ENCODE assay signal across 18 mouse cellular contexts in the genomic region with DNA sequence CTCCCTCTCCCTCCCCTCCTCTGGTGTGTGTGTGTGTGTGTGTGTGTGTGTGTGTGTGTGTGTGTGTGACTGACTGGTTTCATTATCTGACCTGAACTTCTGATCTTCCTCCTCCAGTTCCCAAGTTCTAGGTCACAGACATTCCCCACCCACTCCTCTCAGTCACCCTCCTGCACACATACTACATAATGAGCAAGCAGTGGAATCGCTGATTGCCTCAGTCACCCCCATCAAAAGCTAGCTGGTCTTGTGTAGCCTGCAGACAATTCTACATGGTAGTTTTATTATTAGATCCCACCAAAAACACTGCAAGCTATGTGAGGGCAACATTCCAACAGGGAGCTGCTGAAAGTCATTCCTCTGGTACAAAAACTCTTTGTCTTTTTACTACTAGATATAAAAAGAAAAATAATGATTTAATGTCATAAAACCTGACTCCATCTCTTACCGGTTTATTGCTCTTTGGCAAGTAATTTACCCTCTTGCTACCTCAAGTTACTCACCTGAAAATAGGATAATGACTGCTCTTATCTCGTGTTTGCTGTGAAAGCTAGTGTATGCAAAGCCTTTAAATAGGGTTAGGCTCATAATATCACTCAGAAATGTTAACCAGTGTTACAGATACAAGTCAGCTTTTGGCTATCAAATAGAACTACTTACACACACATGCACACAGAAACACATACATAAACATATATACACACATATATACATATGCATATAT.
"Had no signal": no experiment of that assay in that cellular context is flagged by ENCODE, and none has a peak within 500 bp of the region (broad histone marks: within the 10 kb centered on the region; RNA-seq: fewer than 3 reads in every experiment).

No protein-coding gene starts in this region.

- H3K9ac ChIP-seq: liver, embryonic 12.5 days; liver, embryonic 15.5 days; midbrain, embryonic 12.5 days; midbrain, embryonic 15.5 days; neural tube, embryonic 13.5 days had no signal

- H3K36me3 ChIP-seq: liver, embryonic 12.5 days; liver, embryonic 15.5 days; midbrain, embryonic 12.5 days; midbrain, embryonic 15.5 days; neural tube, embryonic 13.5 days had no signal

- H3K4me1 ChIP-seq: liver, embryonic 12.5 days; liver, embryonic 15.5 days had no signal

- H3K4me3 ChIP-seq: liver, embryonic 12.5 days; liver, embryonic 15.5 days; midbrain, embryonic 12.5 days; midbrain, embryonic 15.5 days; myocyte; neural tube, embryonic 13.5 days had no signal

- H3K27me3 ChIP-seq: liver, embryonic 12.5 days; liver, embryonic 15.5 days; midbrain, embryonic 12.5 days; midbrain, embryonic 15.5 days; neural tube, embryonic 13.5 days had no signal

- H3K27ac ChIP-seq: liver, embryonic 12.5 days; liver, embryonic 15.5 days; midbrain, embryonic 12.5 days; midbrain, embryonic 15.5 days; neural tube, embryonic 13.5 days had no signal

- H3K4me2 ChIP-seq: liver, embryonic 12.5 days; liver, embryonic 15.5 days; midbrain, embryonic 12.5 days; midbrain, embryonic 15.5 days; neural tube, embryonic 13.5 days had no signal

- DNase-seq: kidney, adult 18-20 months; kidney, adult 9 months; kidney, postnatal 14 days; kidney, postnatal 4 days; liver; lung, adult 2 months; lung, postnatal 14 days; lung, postnatal 4 days; retina, postnatal 1 day; right cerebral cortex, postnatal 25 days; thymus, adult 18-20 months; thymus, postnatal 36 days had no signal

- H3K9me3 ChIP-seq: liver, embryonic 12.5 days; liver, embryonic 15.5 days; midbrain, embryonic 12.5 days; midbrain, embryonic 15.5 days; neural tube, embryonic 13.5 days had no signal

- ATAC-seq: liver, embryonic 12.5 days; midbrain, embryonic 15.5 days had no signal
